Mouse (Mus musculus) forebrain, embryonic 10.5 days (tissue): ENCODE measurements around the gene Psg25. TPM values are rescaled to one million over a fixed set of nuclear protein-coding genes. Genes with fewer than 3 reads are reported as not detected.
"Not testable (repeated sequence)": the region's sequence is repeated elsewhere in the genome, so short reads cannot be mapped to it uniquely, and the experiment has no call there.

Source experiments
- DNase-seq: peaks from one replicate; pipeline ENCODE4 v3.0.0-alpha.2; 2017; ENCODE audit warnings: low spot score; ENCODE audit errors: extremely low spot score
- H3K27ac ChIP-seq: fragments of 300-500 bp; sonication (generic); 2 replicates; pipeline ENCODE4 v1.5.1; 2016; ENCODE audit warnings: mild to moderate bottlenecking
- H3K27me3 ChIP-seq: fragments of 300-500 bp; sonication (generic); 2 replicates; pipeline ENCODE4 v1.6.1; 2016; ENCODE audit warnings: mild to moderate bottlenecking; ENCODE audit not compliant: poor library complexity, severe bottlenecking
- H3K36me3 ChIP-seq: fragments of 300-500 bp; sonication (generic); replicated peaks from 2 replicates; pipeline ENCODE4 v1.6.1; 2016; ENCODE audit warnings: mild to moderate bottlenecking, moderate library complexity
- H3K4me1 ChIP-seq: fragments of 300-500 bp; sonication (generic); 2 replicates; pipeline ENCODE4 v1.6.1; 2016
- H3K4me3 ChIP-seq: fragments of 300-500 bp; sonication (generic); 2 replicates; pipeline ENCODE4 v1.5.1; 2016; ENCODE audit warnings: mild to moderate bottlenecking, moderate library complexity
- H3K9me3 ChIP-seq: fragments of 300-500 bp; sonication (generic); 2 replicates; pipeline ENCODE4 v1.6.1; 2016; ENCODE audit warnings: mild to moderate bottlenecking, moderate library complexity
- WGBS: fragments of 180-500 bp; shearing (Covaris S2); methylation state at CpG from one replicate; pipeline ENCODE4 v1.1.7; 2016; 5-methylcytosine and 5-hydroxymethylcytosine counted together
- polyA plus RNA-seq: library from polyadenylated mRNA; unstranded; fragments of >200 nt; fragmentation: Nextera tagmentation; extraction: Ambion mirVana; gene quantifications from 2 replicates; pipeline ENCODE4 v1.2.1, GENCODE M21; 2016

Gene Psg25
- not detected in 2 replicates for polyA plus RNA-seq

GRCm38 (mm10) chr7:18532169-18532568 lies at the start of gene Psg25:
Psg25 (minus strand) TSS chr7:18532269.
- DNase-seq, result no peak
- no peaks in the 10 kb centered on the region for H3K4me1 ChIP-seq
- peaks cover 6% of the 10 kb centered on the region for H3K9me3 ChIP-seq
- H3K36me3 ChIP-seq, result no peaks in the 10 kb centered on the region
- no peaks in the 10 kb centered on the region for H3K27me3 ChIP-seq
- no peak within 1 kb of the TSS for H3K27ac ChIP-seq
- H3K4me3 ChIP-seq, result no peak within 1 kb of the TSS
- WGBS, result 97% methylated on average over 1 of the region's 1 CpGs

- Histone ChIP-seq H3K4me1 (no peaks in the 10 kb centered on the region), H3K36me3 (no peaks in the 10 kb centered on the region), H3K27ac (no peak within 1 kb of the TSS), H3K27me3 (no peaks in the 10 kb centered on the region), H3K4me3 (no peak within 1 kb of the TSS), H3K9me3 (peaks cover 32% of the 10 kb centered on the region)
- no peak for DNase-seq
- 88% methylated on average over 3 of the region's 3 CpGs for WGBS
Measured at GRCm38 (mm10) chr7:18567205-18567604, 35.1 kb upstream of the Psg25 start, which contains the start of gene Psg27. Psg27 (minus strand) TSS chr7:18567305.

- no peaks in the 10 kb centered on the region for H3K27me3 ChIP-seq
- no peak overlapping the region for H3K27ac ChIP-seq
- no peak overlapping the region for H3K4me3 ChIP-seq
- H3K4me1 ChIP-seq, result no peaks in the 10 kb centered on the region
- H3K9me3 ChIP-seq, result peaks cover 27% of the 10 kb centered on the region
- no peaks in the 10 kb centered on the region for H3K36me3 ChIP-seq
- DNase-seq, result no peak
Measured at GRCm38 (mm10) chr7:18559850-18560249, 27.8 kb upstream of the Psg25 start.

GRCm38 (mm10) chr7:18555751-18556150 lies 23.7 kb upstream of the Psg25 start:
- not testable (repeated sequence) for H3K27me3 ChIP-seq, H3K4me1 ChIP-seq, H3K27ac ChIP-seq, H3K4me3 ChIP-seq, DNase-seq, H3K36me3 ChIP-seq
- 80% methylated on average over 3 of the region's 3 CpGs for WGBS
- H3K9me3 ChIP-seq, result peaks cover 15% of the 10 kb centered on the region; the same call in 1 of the 2 replicates

- Histone ChIP-seq H3K27ac (no peak overlapping the region), H3K27me3 (no peaks in the 10 kb centered on the region), H3K36me3 (no peaks in the 10 kb centered on the region), H3K9me3 (peaks cover 3% of the 10 kb centered on the region), H3K4me3 (no peak overlapping the region), H3K4me1 (no peaks in the 10 kb centered on the region)
- DNase-seq, result no peak
- WGBS, result 46% methylated on average over 3 of the region's 3 CpGs
Measured at GRCm38 (mm10) chr7:18533420-18533819, 1.4 kb upstream of the Psg25 start.

- Histone ChIP-seq H3K4me1 (no peaks in the 10 kb centered on the region), H3K27me3 (no peaks in the 10 kb centered on the region), H3K27ac (no peak overlapping the region), H3K9me3 (peaks cover 6% of the 10 kb centered on the region; the same call in 1 of the 2 replicates), H3K36me3 (no peaks in the 10 kb centered on the region), H3K4me3 (no peak overlapping the region)
- WGBS, result 90% methylated on average over 8 of the region's 8 CpGs
- DNase-seq, result no peak
Measured at GRCm38 (mm10) chr7:18524668-18525067, 7.4 kb downstream of the Psg25 start.

GRCm38 (mm10) chr7:18512848-18513247 lies 19.2 kb downstream of the Psg25 start:
- not testable (repeated sequence) for H3K36me3 ChIP-seq

GRCm38 (mm10) chr7:18512417-18512816 lies 19.7 kb downstream of the Psg25 start:
- H3K27ac ChIP-seq, H3K4me3 ChIP-seq, DNase-seq, H3K36me3 ChIP-seq, H3K27me3 ChIP-seq, H3K9me3 ChIP-seq, H3K4me1 ChIP-seq: not testable (repeated sequence)
- WGBS, result 63% methylated on average over 2 of the region's 2 CpGs

More at GRCm38 (mm10) chr7:18512848-18513247, 19.2 kb downstream of the Psg25 start:
- not testable (repeated sequence) for H3K27ac ChIP-seq, H3K27me3 ChIP-seq, DNase-seq, H3K4me3 ChIP-seq, H3K4me1 ChIP-seq, H3K9me3 ChIP-seq

GRCm38 (mm10) chr7:18511479-18511878 lies 20.6 kb downstream of the Psg25 start:
- H3K4me3 ChIP-seq, result no peak overlapping the region
- no peaks in the 10 kb centered on the region for H3K4me1 ChIP-seq
- no peaks in the 10 kb centered on the region for H3K36me3 ChIP-seq
- no peak overlapping the region for H3K27ac ChIP-seq
- H3K27me3 ChIP-seq, result no peaks in the 10 kb centered on the region
- H3K9me3 ChIP-seq, result 0 out of 2 replicates have a peak, but pooled peaks cover 5% of the 10 kb centered on the region
- peak; percentile 32 for DNase-seq
- 20% methylated on average over 9 of the region's 9 CpGs for WGBS

GRCm38 (mm10) chr7:18484077-18484476 lies 48.0 kb downstream of the Psg25 start, which contains the start of gene Psg26:
Psg26 (minus strand) TSS chr7:18484177.
- no peaks in the 10 kb centered on the region for H3K27me3 ChIP-seq
- H3K4me1 ChIP-seq, result no peaks in the 10 kb centered on the region
- peaks cover 44% of the 10 kb centered on the region for H3K9me3 ChIP-seq
- H3K36me3 ChIP-seq, result no peaks in the 10 kb centered on the region
- H3K27ac ChIP-seq, result no peak within 1 kb of the TSS
- H3K4me3 ChIP-seq, result no peak within 1 kb of the TSS
- no peak for DNase-seq
- 91% methylated on average over 1 of the region's 1 CpGs for WGBS

Other genes with a start within 250 kb of the Psg25 start
- gene Psg18, start 177.3 kb downstream of the Psg25 start, polyA plus RNA-seq, result not detected in 2 replicates
- not detected in 2 replicates for gene Psg28, start 100.2 kb downstream of the Psg25 start, polyA plus RNA-seq
- not detected in 2 replicates for gene Psg26, start 48.1 kb downstream of the Psg25 start, polyA plus RNA-seq
- not detected in 2 replicates for gene Psg27, start 35.0 kb upstream of the Psg25 start, polyA plus RNA-seq
- gene Psg23, start 84.2 kb upstream of the Psg25 start, polyA plus RNA-seq, result not detected in 2 replicates
- gene Psg21, start 124.5 kb upstream of the Psg25 start, polyA plus RNA-seq, result not detected in 2 replicates
- not detected in 2 replicates for gene Psg20, start 153.9 kb upstream of the Psg25 start, polyA plus RNA-seq
- not detected in 2 replicates for gene Psg22, start 185.8 kb upstream of the Psg25 start, polyA plus RNA-seq